Mouse (Mus musculus): ENCODE results near the gene Kdm7a.

Kdm7a gene

GRCm38 (mm10) chr6:39206581-39207461, at the start of gene Kdm7a:
Gene Kdm7a, minus strand, starts transcription at chr6:39206789.
- DNase-seq (ENCODE audit: low spot score): peak; percentile 82

GRCm38 (mm10) chr6:39255271-39255670, 48.7 kb upstream of the Kdm7a start:
- no peak for DNase-seq (ENCODE audit: low spot score)

DNA sequence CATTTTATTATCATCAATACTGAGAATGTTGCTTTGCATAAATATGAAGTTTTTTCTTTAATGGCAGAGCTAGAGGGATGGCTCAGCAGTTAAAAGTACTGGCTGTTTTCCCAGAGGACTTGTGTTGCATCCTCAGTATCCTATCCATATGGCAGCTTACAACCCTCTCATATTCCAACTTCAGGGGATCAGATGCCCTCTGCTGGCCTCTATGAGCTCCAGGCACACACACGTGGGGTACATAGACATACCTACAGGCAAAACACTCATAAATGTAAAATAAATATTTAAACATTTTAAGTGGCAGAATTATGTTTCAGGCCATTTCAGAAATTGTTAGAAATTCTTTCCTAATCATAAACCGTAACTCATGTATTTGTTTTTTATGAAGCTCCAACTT, 43.5 kb upstream of the Kdm7a start:
- no peak for DNase-seq (ENCODE audit: low spot score)

GRCm38 (mm10) chr6:39249176-39249770, 42.7 kb upstream of the Kdm7a start:
- no peak for DNase-seq (ENCODE audit: low spot score)

DNA sequence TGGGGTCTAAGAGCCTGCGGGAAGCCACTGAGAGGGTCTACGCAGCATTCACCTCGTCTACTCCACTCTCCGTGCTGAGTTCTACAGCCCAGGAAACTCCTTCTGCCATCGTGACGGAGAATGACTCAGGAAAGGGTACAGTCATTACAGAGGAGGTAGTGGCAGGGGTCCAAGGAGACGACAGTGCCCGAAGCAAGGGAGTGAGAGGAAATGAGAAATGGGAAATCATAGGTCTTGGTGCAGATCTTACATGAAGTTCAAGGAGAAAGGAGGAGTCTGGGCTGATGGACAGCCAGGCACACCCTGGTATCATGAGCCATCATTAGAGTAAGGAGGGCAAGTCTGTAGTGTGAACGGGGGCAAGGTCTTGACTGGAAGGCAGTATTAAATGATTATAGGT, 37.5 kb upstream of the Kdm7a start:
- no peak for DNase-seq (ENCODE audit: low spot score)

DNA sequence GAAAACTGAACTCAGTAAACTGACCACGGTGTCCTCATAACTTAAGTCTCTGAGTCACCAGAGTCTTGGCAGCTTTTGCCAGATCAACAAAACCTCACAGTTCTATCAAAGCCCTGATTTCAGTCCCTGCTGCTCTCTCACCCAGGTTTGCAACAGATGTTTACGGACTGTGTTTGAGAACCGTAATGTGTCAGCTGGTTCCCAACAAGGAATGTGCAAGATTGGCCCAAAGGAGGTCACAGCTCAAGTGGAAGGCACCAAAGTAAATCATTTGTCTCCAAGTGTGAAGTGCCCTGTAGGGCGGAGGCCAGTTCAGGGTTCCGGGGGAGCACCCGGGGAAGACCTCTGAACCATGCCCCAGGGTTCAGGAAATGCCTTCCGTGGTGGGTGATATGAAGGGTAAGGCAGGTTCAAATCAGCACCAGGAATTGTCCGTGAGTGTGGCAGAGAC, 36.9 kb upstream of the Kdm7a start:
- no peak for DNase-seq (ENCODE audit: low spot score)

DNA sequence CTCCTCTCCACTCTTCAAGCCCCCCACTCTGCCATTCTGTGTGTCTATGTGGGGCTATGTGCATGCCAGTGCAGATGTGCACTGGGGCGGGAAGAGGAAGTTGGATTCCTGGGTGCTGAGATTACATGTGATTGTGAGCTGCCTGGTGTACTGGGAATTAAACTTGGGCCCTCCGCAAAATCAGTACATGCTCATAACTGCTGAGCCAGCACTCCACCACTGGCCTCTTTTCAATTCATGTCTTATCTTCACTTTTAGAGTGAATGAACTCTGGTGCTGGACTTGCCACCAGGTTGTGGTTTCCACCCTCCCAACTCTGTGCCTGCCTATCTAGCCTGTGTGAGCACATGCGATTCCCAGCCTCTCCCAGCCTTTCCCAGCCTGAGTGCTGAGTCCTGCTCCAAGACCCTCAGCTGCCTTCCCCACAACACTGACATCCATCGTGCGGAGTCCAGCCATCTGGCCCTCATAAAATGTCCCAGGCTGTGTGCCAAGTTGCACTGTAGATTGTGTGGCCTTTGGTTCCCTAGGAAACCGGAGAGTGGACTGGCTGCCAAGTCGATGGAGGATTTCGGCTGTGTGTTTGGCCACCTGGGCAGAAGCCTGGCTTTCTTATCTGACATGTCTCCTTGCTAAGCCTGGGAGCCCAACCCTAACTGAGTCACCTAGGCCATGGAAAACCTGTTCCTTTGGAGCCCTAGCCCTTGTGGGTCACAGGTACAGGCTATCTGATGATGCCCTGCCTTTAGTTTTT, 36.3 kb upstream of the Kdm7a start:
- DNase-seq (ENCODE audit: low spot score): peak; percentile 78

GRCm38 (mm10) chr6:39241421-39241891, 34.9 kb upstream of the Kdm7a start:
- no peak for DNase-seq (ENCODE audit: low spot score)

DNA sequence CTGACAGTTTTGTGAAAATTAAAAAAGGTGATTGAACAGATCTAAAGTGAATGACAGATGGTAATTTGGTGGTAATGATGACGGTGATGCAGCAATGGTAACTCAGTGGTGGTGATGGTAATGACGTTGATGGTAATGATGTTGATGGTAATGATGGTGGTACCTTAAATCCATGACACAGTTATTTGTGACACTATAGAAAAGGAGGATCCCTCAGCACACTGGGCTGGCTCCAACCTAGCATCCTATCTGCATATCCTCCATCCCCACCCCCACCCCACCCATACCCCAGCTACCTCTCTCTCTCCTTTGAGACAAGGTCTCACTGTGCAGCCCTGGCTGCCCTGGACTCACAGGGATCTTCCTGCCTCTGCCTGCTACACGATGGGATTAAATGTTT, 34.4 kb upstream of the Kdm7a start:
- DNase-seq (ENCODE audit: low spot score): no peak

DNA sequence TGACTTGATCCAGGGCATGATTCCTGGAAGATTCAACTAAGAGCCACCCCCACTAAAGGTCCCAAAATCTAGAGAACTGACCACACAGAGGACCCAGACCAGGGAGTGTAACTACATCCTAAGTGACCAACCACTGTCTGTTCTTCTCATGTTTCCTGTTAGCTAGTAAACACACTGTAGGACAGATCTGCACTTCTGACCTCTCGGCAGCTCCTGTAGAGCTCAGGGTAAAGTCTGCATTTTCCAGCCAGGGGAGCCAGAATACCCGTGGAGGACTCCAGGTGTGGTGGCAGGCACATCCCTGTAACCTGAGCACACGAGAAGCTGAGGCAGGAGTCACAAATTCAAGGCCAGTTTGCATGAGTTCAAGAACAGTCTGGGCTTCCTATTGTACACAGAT, 31.3 kb upstream of the Kdm7a start:
- DNase-seq (ENCODE audit: low spot score): no peak

DNA sequence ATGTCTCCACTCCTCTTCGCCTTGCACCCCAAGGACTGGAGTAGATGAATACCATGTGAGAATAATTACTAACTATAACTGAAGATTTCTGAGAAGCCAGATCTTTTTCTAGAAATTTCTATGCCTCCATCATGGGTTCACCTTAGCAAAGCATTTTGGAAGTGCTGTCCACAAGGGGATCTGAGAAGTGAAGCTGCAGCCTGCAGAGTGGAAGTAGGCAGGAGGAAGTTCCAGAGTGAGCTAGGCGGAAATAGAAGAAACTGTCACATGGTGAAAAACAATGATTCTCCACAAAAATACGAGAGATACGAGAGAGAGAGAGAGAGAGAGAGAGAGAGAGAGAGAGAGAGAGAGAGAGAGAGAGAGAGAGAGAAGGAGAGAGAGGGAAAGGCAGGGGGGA, 26.0 kb upstream of the Kdm7a start:
- no peak for DNase-seq (ENCODE audit: low spot score)

GRCm38 (mm10) chr6:39230664-39231063, 24.1 kb upstream of the Kdm7a start:
- DNase-seq (ENCODE audit: low spot score): no peak

DNA sequence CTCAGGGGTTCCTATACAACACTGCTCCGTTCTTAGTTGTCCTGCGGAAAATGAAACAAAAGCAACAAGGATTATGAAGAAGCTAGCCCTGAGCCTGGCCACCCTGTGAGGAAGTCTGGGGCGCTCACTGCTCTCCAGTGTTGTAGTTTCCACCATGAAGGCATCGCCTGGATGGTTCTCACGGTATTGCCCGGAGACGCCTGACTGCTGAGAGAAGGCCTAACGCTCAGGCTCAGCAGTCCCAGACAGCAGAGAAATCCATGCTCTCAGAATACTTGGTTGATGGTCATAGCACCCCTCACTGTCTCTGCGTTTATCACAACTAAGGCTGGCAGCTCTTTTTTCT, 20.0 kb upstream of the Kdm7a start:
- DNase-seq (ENCODE audit: low spot score): no peak

DNA sequence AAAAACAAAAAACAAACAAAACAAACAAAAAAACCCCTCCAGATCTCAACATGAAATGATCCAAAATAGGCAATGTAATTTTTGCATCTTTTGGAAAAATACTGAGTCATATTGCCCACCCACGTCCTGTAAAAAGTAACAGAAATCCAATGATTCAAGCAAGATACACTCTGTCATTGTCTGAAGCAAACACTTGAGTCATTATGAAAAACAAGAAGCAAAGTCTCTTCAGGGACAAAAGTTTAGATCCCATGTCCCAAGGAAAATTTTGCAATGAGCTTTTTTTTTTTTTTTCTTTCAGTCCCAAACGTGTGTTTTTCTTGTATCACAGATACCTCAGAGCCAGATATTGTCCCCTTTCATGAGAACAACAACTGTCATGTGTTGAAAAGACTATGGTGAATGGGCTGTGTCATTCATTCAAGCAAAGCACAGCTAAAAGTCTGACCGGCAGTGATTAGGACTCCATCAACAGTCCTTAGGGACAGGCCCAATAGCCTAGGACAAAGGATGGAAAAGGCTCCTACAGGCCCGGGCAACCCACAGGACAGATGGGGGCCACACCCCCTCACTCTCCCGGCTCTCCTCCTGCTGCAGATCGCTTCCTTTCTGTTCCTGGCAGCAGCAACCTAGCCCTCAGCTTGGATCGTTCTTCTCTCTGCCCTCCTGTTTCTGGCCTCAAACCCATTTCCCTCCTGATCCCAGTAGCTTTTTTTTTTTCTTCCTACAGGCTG, 19.5 kb upstream of the Kdm7a start:
- no peak for DNase-seq (ENCODE audit: low spot score)

DNA sequence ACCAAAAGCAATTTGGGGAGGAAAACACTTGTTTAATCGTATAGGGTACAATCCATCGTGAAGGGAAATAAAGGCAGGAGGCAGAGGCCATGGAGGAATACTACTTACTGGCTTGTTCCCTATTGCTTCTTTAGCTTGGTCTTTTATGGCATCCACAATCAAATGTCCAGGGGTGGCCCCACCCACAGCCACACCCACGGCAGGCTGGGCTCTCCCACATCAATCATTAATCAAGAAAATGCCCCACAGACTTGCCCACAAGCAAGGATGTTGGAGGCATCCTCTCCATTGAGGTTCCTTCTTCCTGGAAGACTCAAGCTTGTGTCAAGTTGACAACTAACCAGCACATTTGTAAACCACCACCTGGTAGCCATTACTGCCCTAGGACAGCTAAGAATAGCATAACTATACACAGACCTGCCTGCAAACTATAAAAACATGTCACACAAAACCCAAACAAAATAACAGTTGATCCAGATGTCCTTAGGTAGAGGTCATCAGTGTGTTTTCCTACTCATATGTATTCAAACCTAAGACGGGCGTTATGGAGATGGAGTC, 16.8 kb upstream of the Kdm7a start:
- DNase-seq (ENCODE audit: low spot score): no peak

DNA sequence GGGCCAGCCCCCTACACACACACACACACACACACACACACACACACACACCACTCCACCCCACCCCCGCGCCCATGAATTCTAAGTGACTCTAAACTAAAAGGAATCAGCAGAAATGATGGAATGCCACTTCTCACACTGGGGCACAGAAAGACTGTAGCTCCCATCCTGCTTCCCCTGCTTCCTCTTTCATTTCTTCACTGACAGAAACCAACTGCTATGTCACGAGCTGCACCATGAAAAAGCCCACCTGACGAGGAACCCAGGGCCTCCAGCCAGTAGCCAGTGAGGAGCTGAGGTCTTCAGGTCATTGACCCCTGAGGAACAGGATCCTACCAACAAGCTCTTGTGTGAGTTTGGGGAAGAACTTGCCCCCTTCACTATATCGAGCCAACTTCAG, 15.9 kb upstream of the Kdm7a start:
- DNase-seq (ENCODE audit: low spot score): no peak

DNA sequence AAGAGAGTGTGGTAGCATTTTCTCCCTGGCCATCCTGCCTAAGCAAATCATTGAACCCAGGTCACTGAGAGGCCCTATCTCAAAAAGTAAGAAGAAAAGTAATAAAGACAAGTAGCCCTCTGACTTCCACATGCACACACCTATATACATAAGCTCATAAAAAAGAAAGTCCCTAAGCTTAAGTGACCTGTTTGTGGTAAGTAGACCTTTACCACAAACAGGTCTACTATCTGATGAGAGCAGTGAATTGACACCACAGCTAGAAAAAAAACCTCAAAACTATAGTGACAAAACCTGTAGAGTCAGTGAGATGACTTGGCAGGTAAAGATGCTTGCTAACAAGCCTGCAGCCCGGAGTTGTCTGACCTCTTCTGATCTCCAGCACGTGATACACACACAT, 11.4 kb upstream of the Kdm7a start:
- no peak for DNase-seq (ENCODE audit: low spot score)

GRCm38 (mm10) chr6:39217138-39217537, 10.5 kb upstream of the Kdm7a start:
- DNase-seq (ENCODE audit: low spot score): no peak

DNA sequence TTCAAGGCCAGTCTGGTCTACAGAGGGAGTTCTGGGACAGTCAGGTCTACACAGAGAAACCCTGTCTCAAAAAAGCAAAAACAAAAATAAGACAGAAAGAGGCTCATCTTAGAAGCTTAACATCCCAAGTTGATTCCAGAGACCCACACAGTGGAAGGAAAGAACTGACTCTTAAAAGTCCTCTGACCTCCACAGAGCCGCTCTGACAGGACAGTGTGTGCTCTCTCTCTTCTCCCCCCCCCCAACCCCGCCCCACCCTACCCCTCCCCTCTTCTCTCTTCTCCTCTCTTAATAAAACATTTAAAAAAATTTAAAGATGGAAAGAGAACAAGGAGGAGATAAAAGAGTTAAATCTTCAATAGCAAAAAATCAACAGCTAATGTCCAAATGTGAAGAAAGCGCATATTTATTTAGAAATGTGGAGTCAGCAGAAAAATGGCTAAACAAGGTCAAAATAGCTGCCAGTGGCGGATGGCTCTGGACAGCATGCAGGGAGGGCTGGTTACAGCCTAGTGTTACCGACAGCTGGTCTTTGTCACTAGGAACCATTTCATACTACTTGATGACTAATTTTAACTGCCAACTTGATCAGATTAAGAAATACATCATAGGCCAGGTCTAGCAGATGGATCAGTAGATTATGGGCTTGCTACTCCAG, 8.5 kb upstream of the Kdm7a start:
- DNase-seq (ENCODE audit: low spot score): no peak

DNA sequence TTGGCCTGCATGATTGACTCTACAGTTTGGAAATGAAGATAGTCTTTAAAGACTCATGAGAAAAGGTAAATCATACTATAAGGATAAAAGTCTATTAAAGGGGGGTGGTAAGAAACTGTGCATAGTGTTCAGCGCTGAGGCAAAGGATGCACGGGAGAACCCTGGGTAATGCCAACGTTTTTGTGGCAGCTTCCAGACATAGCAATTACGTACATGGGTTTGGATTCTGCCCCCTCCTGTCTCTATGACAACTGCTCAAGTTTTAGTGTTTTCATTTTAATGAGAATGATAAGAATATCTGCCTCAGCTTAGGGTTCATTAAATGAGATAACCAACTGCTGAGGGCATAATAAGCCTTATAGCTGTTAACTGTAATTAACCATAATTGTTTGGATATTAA, 3.1 kb upstream of the Kdm7a start:
- no peak for DNase-seq (ENCODE audit: low spot score)

- no peak for DNase-seq (ENCODE audit: low spot score)
Observed at GRCm38 (mm10) chr6:39208181-39208580, 1.6 kb upstream of the Kdm7a start.
